Mouse (Mus musculus) layer of hippocampus, adult 18-20 months (tissue): ENCODE results near the gene Fam76a. TPM values are rescaled to one million over a fixed set of nuclear protein-coding genes. Genes with fewer than 3 reads are reported as not detected.

Source experiments
- DNase-seq, 2 experiments: peaks; one replicate each; pipeline ENCODE4 v3.0.0; 2022; ENCODE audit warnings: low spot score in 2 of 2
- long read RNA-seq: library from polyadenylated mRNA; stranded (forward); transcript quantifications from one replicate; pipeline ENCODE4 v2.0.0, GENCODE M21; 2021
- total RNA-seq, 2 experiments: library from RNA; stranded (reverse); gene quantifications; 2 replicates each; pipeline ENCODE4 v1.2.3; 2021

The Fam76a gene
- 10 to 100 TPM; 53.1 to 60.5 TPM for total RNA-seq
- long read RNA-seq, transcript Fam76a-201 (9 exons, 3,053 nt): major isoform, 44 of 50 reads
- long read RNA-seq, partial matches to known transcripts: 2 of 50 reads
- long read RNA-seq, other reads (novel, unspliced or antisense): 2 of 50 reads

GRCm38 (mm10) chr4:132922558-132923008 lies at the start of gene Fam76a:
Gene Fam76a, minus strand, starts transcription at chr4:132922558.
- DNase-seq: peak; percentile 100

GRCm38 (mm10) chr4:132972101-132972500 lies 49.7 kb upstream of the Fam76a start:
- no peak for DNase-seq

- DNase-seq: no peak
Measured at GRCm38 (mm10) chr4:132971601-132972000, 49.2 kb upstream of the Fam76a start.

GRCm38 (mm10) chr4:132968105-132968938 lies 46.0 kb upstream of the Fam76a start:
- no peak for DNase-seq

GRCm38 (mm10) chr4:132964473-132964872 lies 42.1 kb upstream of the Fam76a start:
- no peak for DNase-seq

- DNase-seq: no peak
Measured at GRCm38 (mm10) chr4:132964064-132964463, 41.7 kb upstream of the Fam76a start.

GRCm38 (mm10) chr4:132963436-132963835 lies 41.1 kb upstream of the Fam76a start:
- no peak for DNase-seq

GRCm38 (mm10) chr4:132962628-132963027 lies 40.3 kb upstream of the Fam76a start:
- no peak for DNase-seq

GRCm38 (mm10) chr4:132961866-132962265 lies 39.5 kb upstream of the Fam76a start:
- no peak for DNase-seq

GRCm38 (mm10) chr4:132960864-132961639 lies 38.7 kb upstream of the Fam76a start:
- no peak for DNase-seq

- no peak for DNase-seq
Measured at GRCm38 (mm10) chr4:132960313-132960712, 38.0 kb upstream of the Fam76a start.

GRCm38 (mm10) chr4:132959679-132960045 lies 37.3 kb upstream of the Fam76a start:
- no peak for DNase-seq

- DNase-seq: no peak
Measured at GRCm38 (mm10) chr4:132958741-132959678, 36.7 kb upstream of the Fam76a start.

GRCm38 (mm10) chr4:132955395-132955791 lies 33.0 kb upstream of the Fam76a start:
- DNase-seq: no peak

GRCm38 (mm10) chr4:132954530-132955394 lies 32.4 kb upstream of the Fam76a start:
- DNase-seq: no peak

- no peak for DNase-seq
Measured at GRCm38 (mm10) chr4:132950999-132951398, 28.6 kb upstream of the Fam76a start.

GRCm38 (mm10) chr4:132949882-132950532 lies 27.6 kb upstream of the Fam76a start:
- no peak for DNase-seq

- DNase-seq: peak in 1 of 2 experiments; percentile 33
Measured at GRCm38 (mm10) chr4:132946047-132947001, 24.0 kb upstream of the Fam76a start.
